Mouse (Mus musculus): ENCODE data around the gene Klrb1a. TPM values are rescaled to one million over a fixed set of nuclear protein-coding genes. Genes with fewer than 3 reads are reported as not detected.

The Klrb1a gene
- total and polyA plus RNA-seq, 2 experiments from 2014 or later, result not detected

DNA sequence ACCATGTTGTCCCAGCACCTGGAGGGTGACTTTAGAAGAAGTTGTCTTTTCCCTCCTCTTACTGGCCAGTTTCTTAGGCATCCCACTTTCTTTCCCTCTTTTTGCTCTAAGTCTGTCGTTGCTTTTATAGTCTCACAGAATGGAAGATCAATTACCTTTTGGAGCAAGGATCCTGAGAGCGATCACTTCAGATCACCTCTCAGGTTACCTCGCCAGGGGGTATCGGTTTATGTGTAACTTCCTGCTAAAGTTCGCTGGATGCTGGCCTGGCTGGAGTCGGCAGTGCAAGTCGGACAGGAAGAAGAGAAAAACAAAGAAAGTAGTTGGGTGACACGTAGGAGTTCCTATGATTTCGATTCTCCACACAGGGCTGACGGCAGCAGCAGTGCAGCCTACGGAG, 41.8 kb downstream of the Klrb1a start, which contains the start of gene A2ml1:
Gene A2ml1 (minus strand): TSS at position 101 of the 400 bp plus-strand sequence.
- Histone ChIP-seq H3K4me2 (ENCODE audit: low read depth) (no peak within 1 kb of the TSS), H3K9ac (no peak within 1 kb of the TSS), H3K27ac (ENCODE audit: low read depth, low read length) (no peak within 1 kb of the TSS), H3K36me3 (ENCODE audit: insufficient read depth) (no peaks in the 10 kb centered on the region), H3K27me3 (ENCODE audit: insufficient read depth, low read length) (no peaks in the 10 kb centered on the region), H3K4me3 (ENCODE audit: low read depth, low read length) (no peak within 1 kb of the TSS), H3K4me1 (ENCODE audit: insufficient read depth) (no peaks in the 10 kb centered on the region), H3K9me3 (ENCODE audit: low read length) (no peaks in the 10 kb centered on the region)
- DNase-seq (no peak), ATAC-seq (no peak)
- TF ChIP-seq CTCF (IDR thresholded peaks at IDR 0.05; ENCODE audit: low read depth), result no peak
- WGBS, result 85% methylated on average over 11 of the region's 11 CpGs

DNA sequence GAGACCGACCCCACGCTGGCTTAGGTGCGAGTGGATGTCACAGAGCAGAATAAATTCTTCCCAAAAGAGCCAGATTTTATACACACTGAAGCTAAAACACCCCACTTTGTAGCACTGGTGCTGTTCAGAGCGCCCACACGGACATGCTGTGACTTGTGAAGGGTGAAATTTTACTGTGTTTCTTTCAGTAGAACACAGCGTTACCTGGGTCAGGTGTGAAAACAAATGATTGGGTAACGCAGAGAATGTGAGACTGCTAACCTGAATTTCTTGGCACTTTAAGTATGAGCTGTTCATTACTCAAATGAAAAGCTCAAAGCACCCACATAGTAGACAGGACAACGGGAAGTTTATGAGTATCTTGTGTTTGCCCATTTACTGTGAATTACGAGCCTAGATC, 46.0 kb downstream of the Klrb1a start:
- Histone ChIP-seq H3K27ac (ENCODE audit: low read depth, low read length) (no peak overlapping the region), H3K4me3 (ENCODE audit: low read depth, low read length) (no peak overlapping the region), H3K27me3 (ENCODE audit: insufficient read depth, low read length) (no peaks in the 10 kb centered on the region), H3K9me3 (ENCODE audit: low read length) (no peaks in the 10 kb centered on the region), H3K4me1 (ENCODE audit: insufficient read depth) (no peaks in the 10 kb centered on the region), H3K9ac (no peak overlapping the region), H3K36me3 (ENCODE audit: insufficient read depth) (no peaks in the 10 kb centered on the region), H3K4me2 (ENCODE audit: low read depth) (no peak overlapping the region)
- WGBS, result 81% methylated on average over 9 of the region's 9 CpGs
- DNase-seq, result no peak
- ATAC-seq, result no peak
- TF ChIP-seq CTCF (IDR thresholded peaks at IDR 0.05; ENCODE audit: low read depth), result no peak

DNA sequence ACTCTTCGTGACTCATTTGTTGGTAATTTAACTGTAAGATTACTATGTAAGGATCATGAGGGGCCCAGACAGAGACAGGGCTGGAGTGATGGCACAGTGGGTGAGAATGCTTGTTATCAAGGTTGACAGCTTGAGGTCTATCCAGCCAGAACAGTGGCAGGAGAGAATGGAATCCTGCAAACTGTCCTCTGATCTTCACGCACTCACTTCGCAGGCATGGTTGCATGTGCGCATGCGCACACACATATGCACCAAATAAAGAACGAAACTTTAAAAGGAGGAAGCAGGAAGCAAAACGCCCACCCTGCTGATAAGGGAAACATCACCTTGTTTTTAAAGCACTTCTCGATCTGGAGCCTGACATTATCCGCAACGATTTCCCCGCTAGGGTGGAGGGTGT, 56.7 kb downstream of the Klrb1a start:
- ATAC-seq (no peak), DNase-seq (no peak)
- Histone ChIP-seq H3K4me2 (ENCODE audit: low read depth) (no peak overlapping the region), H3K9ac (no peak overlapping the region), H3K9me3 (ENCODE audit: low read length) (no peaks in the 10 kb centered on the region), H3K4me3 (ENCODE audit: low read depth, low read length) (no peak overlapping the region), H3K27ac (ENCODE audit: low read depth, low read length) (no peak overlapping the region), H3K4me1 (ENCODE audit: insufficient read depth) (no peaks in the 10 kb centered on the region), H3K27me3 (ENCODE audit: insufficient read depth, low read length) (no peaks in the 10 kb centered on the region), H3K36me3 (ENCODE audit: insufficient read depth) (no peaks in the 10 kb centered on the region)
- TF ChIP-seq CTCF (IDR thresholded peaks at IDR 0.05; ENCODE audit: low read depth), result no peak
- WGBS, result 94% methylated on average over 11 of the region's 11 CpGs

Other genes starting within 250 kb of the Klrb1a start
- 0.15 TPM in 1 of 2 replicates, not detected in the other for gene Tex52, start 248.1 kb downstream of the Klrb1a start, total RNA-seq (2014; rRNA removed)
- 0.30 and 0.58 TPM in 2 replicates for gene Tex52, start 248.1 kb downstream of the Klrb1a start, polyA plus RNA-seq (2015; fragmentation: Nextera tagmentation; extraction: Ambion mirVana)
- not detected in 2 replicates for gene Gm44596, start 248.0 kb downstream of the Klrb1a start, total RNA-seq (2014; rRNA removed)
- not detected in 2 replicates for gene Gm44596, start 248.0 kb downstream of the Klrb1a start, polyA plus RNA-seq (2015; fragmentation: Nextera tagmentation; extraction: Ambion mirVana)
- 7.1 and 8.5 TPM in 2 replicates for gene Nrip2, start 224.2 kb downstream of the Klrb1a start, total RNA-seq (2014; rRNA removed)
- 5.5 and 7.4 TPM in 2 replicates for gene Nrip2, start 224.2 kb downstream of the Klrb1a start, polyA plus RNA-seq (2015; fragmentation: Nextera tagmentation; extraction: Ambion mirVana)
- gene Itfg2, start 198.6 kb downstream of the Klrb1a start, total RNA-seq (2014; rRNA removed), result 25.3 and 57.6 TPM in 2 replicates
- gene Itfg2, start 198.6 kb downstream of the Klrb1a start, polyA plus RNA-seq (2015; fragmentation: Nextera tagmentation; extraction: Ambion mirVana), result 28.1 and 33.7 TPM in 2 replicates
- 201 and 235 TPM in 2 replicates for gene Fkbp4, start 184.9 kb downstream of the Klrb1a start, total RNA-seq (2014; rRNA removed)
- gene Fkbp4, start 184.9 kb downstream of the Klrb1a start, polyA plus RNA-seq (2015; fragmentation: Nextera tagmentation; extraction: Ambion mirVana), result 253 and 276 TPM in 2 replicates
- not detected in 2 replicates for gene Pzp, start 96.8 kb downstream of the Klrb1a start, total RNA-seq (2014; rRNA removed)
- not detected in 2 replicates for gene Pzp, start 96.8 kb downstream of the Klrb1a start, polyA plus RNA-seq (2015; fragmentation: Nextera tagmentation; extraction: Ambion mirVana)
- 2.8 and 3.9 TPM in 2 replicates for gene A2ml1, start 41.9 kb downstream of the Klrb1a start, total RNA-seq (2014; rRNA removed)
- 10.7 and 14.2 TPM in 2 replicates for gene A2ml1, start 41.9 kb downstream of the Klrb1a start, polyA plus RNA-seq (2015; fragmentation: Nextera tagmentation; extraction: Ambion mirVana)
- not detected in 2 replicates for gene Clec2h, start 38.9 kb upstream of the Klrb1a start, total RNA-seq (2014; rRNA removed)
- gene Clec2h, start 38.9 kb upstream of the Klrb1a start, polyA plus RNA-seq (2015; fragmentation: Nextera tagmentation; extraction: Ambion mirVana), result not detected in 2 replicates
- gene Klrb1, start 99.5 kb upstream of the Klrb1a start, total RNA-seq (2014; rRNA removed), result not detected in 2 replicates
- gene Klrb1, start 99.5 kb upstream of the Klrb1a start, polyA plus RNA-seq (2015; fragmentation: Nextera tagmentation; extraction: Ambion mirVana), result 0.42 and 0.62 TPM in 2 replicates
- 0.08 and 0.24 TPM in 2 replicates for gene Klrb1c, start 165.7 kb upstream of the Klrb1a start, total RNA-seq (2014; rRNA removed)
- 0.24 TPM in 1 of 2 replicates, not detected in the other for gene Klrb1c, start 165.7 kb upstream of the Klrb1a start, polyA plus RNA-seq (2015; fragmentation: Nextera tagmentation; extraction: Ambion mirVana)
- gene Gm44511, start 202.8 kb upstream of the Klrb1a start, total RNA-seq (2014; rRNA removed), result not detected in 2 replicates
- gene Gm44511, start 202.8 kb upstream of the Klrb1a start, polyA plus RNA-seq (2015; fragmentation: Nextera tagmentation; extraction: Ambion mirVana), result not detected in 2 replicates
- not detected in 2 replicates for gene Klrb1b, start 202.8 kb upstream of the Klrb1a start, total RNA-seq (2014; rRNA removed)
- gene Klrb1b, start 202.8 kb upstream of the Klrb1a start, polyA plus RNA-seq (2015; fragmentation: Nextera tagmentation; extraction: Ambion mirVana), result not detected in 2 replicates